Mouse (Mus musculus) heart, adult 9 months (tissue): ENCODE measurements around the gene Phldb2.

Experiments used
- DNase-seq, 2 experiments: peaks; one replicate each; pipeline ENCODE4 v3.0.0; 2022; ENCODE audit warnings: low spot score in 2 of 2

The Phldb2 gene

GRCm38 (mm10) chr16:45841016-45841415 lies 112.4 kb downstream of the Phldb2 start:
- no peak for DNase-seq

GRCm38 (mm10) chr16:45837541-45838342 lies 115.7 kb downstream of the Phldb2 start:
- peak; percentile 59 to 66 for DNase-seq

DNA sequence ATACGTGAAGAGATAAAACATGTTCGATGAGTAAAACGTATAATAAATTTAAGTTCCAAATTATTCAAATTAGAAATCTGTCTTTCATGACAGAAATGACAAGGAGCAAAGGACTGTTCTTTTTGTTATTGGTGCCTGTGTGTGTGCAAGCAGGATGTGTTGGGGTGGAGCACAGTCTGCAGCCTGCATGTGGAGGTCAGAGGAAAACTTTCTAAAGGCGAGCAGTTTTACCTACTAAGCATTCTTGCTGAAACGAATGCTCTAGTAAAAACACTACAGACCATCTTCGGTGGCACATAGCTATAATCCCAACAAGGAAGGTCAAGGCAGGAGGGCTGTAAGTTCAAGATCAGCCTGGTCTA lies 120.7 kb downstream of the Phldb2 start:
- no peak for DNase-seq

DNA sequence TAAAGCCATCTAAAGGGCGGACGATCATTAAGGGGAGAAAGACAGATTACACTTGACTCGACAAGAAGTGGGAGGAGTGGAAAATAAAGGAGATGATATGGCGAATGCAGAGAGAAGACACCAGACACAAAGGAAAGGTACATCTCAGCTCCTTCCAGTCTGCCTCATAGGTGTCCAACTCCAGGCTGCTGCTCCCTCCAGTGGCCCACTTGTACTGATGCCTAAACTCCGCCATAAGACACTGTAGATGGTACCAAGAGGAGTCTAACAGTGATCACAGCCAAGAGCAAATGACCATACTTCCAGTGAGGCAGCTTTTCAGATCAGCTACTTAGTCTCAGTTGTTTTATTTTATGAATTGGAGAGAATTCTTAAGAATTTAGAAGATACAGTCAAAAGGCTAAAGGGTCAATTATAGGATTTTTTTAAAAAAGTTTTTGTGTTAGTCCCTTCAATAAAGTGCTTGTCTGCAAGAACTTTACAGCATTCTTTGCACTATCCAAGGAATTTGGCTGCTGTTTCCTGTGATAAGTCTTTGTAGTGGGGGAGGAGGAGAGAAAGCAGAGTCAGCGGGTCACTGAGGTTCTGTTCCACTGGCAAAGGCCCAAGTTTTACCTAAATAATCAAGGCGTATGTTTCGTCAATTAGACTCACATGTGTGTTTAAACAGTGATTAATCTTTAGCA lies 121.2 kb downstream of the Phldb2 start:
- DNase-seq: no peak

- DNase-seq: no peak
These were observed 122.1 kb downstream of the Phldb2 start for GRCm38 (mm10) chr16:45831094-45831872.

DNA sequence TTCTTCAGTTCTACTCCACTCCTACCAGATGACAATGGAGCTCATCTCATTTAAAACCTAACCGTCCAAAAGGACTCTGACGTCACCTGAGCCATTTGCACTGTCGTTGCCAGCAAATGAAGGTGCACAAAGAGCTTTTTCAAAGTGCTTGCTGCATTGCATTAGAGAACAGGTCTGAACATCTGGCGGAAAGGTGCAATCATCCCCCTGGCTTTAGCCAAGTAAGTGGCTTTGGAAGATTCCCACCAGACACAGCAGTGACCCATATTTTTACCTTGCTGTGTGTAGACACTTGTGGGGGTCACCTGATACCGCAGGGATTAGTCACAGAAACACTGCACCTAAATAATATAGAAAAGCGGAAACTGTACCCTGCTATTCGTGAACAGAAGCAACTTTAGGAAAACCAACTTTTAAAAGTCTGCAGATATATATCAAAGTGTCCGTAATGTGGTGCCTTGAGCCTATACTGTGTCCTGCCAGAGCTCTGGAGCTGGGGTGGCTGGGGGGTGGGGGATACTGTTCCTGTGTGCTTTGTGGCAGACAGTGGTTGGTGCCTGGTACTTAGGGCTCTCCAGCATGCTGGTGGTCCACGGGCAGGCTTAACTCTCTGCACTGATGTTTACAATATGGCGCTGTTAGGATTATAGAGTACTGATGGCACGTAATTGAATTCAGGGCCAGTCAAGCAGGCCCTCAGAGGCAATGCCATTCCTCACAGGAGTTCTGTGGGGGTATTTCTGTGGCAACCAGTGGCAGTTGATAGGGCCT lies 123.1 kb downstream of the Phldb2 start:
- no peak for DNase-seq

GRCm38 (mm10) chr16:45825309-45825708 lies 128.1 kb downstream of the Phldb2 start:
- no peak for DNase-seq

DNA sequence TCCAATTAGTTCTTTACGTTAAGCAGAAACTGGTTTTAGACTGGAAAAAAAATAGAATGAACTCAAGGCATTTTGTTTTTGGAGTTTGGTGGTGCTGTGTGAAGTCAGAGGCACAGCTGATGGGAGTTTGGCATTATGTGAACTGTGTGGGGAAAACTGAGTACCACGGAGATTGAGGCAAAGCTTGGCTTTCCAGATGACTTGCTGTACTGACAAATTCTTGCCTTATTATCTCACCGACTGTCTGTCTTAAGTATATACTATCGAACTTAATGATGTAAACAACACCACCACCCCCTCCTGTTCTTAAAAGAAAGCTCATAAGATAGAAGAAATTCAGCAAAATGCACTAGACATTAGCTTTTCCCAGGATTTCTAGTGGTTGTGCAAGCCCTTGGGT lies 129.4 kb downstream of the Phldb2 start:
- DNase-seq: no peak

GRCm38 (mm10) chr16:45819911-45820310 lies 133.5 kb downstream of the Phldb2 start:
- DNase-seq: no peak

DNA sequence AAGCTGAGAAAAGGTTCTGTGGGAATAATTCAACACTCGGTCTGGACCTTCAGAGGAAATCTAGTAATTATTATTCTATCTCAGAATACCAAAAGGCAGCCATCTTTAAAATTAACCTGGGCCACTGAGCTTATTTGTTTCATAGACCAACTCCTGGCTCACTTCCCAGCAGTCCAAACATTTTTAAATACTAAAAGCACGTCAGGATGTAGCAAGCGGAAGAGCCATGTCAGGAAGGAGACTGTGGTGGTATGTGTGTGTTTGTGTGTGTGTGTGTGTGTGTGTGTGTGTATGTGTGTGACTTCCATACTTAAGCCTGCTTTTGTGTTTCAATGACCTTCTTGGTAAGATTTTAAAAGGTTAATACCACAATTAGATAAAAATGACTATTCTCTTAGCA lies 135.6 kb downstream of the Phldb2 start:
- peak; percentile 30 to 32 for DNase-seq

- DNase-seq: no peak
These were observed 136.7 kb downstream of the Phldb2 start for GRCm38 (mm10) chr16:45816670-45817069.

GRCm38 (mm10) chr16:45814611-45815010 lies 138.8 kb downstream of the Phldb2 start:
- no peak for DNase-seq

DNA sequence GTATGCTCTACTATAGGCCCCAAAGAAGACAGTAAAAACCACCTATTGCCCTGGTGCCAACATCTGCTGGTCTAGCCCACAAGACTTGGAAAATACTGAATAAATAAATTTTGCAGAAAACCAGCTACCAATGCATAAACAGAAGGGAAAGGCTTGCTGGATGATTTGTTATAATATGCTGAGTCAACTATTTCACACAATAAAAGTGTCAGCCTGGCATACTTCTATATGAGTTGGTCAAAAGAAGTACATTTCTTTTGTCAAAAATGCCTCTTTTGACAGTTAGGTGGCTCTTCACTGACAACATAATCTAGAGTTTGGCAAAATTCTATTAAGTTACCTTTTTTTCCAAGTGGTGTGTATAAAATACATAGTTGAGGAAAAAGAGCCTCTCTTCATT lies 141.6 kb downstream of the Phldb2 start:
- no peak for DNase-seq

DNA sequence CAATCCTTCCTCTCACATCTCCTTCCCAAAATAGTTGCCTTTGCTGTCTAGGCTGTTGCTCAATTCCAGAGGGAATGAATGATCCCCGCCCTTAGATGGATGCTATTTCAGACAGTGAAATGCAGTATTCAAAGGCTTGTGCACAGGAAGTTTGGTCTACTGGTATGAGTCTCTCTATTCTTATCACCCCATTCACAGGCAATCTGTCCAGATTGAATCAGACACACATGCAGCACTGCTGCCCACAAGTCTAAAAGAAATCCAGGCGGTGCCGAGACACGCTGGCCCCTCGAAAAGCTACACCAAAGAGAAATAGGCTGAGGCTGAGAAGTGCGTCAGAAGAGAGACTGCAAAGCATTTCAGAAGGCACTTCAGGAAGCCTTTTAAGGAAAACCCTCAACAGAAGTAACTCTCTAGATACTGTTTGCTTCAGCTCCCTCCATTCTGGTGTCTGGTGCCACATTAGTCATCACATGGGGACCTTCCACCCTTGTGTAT lies 142.5 kb downstream of the Phldb2 start:
- peak; percentile 43 to 53 for DNase-seq

DNA sequence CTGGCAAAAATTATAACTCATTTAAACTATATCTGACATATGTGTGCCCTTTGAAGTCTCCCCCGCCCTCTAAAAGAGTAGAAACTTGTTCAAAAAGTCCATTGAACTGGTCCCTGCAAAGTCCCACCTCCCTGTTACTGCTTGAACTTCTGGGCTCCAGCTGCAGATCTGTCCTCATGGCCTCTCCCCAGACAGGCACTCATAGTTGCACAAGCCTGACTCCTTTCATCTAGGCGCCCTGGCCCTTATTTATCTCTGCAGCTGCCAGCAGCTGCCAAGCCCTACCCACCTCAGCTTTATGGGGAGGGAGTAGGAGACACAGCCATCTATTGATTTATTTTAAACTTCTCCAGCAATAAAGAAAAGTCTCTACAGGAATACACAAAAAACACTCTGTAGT lies 143.2 kb downstream of the Phldb2 start:
- peak; percentile 28 to 33 for DNase-seq

DNA sequence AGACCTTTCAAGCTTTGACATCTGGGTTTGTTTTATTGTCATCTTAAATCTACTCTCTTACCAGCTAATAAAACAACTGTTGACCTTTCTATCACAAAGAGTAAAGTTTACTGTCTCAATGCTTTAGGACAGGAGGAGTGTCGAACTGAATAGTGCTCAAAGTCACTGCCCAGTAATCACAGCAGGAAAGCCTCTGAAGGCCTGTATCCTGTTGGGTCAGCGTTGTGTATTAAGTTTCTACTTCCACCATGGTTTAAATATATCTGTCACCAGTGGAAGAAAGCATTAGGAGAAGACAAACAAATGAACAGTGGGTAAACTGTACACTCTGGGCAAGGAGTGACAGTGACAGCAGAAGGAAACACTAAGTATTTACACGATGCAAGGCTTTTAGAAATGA lies 148.7 kb downstream of the Phldb2 start:
- DNase-seq: no peak

DNA sequence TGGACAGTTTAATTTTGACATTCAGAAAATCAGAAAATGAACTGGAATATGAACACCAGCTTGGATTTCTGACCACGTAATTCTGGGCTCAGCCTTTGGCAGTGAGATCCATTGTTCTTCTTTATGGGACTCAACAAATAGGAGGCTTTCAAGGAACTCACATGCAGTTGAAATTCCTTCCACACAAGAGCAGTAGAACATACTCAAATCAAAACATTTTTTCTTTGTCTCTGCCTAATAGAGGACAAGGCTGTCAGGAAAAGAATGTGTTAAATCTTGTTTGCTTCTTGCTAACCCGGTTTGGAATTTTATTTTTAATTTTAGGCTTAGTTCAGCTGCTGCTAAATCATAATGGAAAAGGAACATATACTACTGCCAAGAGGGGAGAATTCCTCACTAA lies 153.0 kb downstream of the Phldb2 start:
- no peak for DNase-seq

DNA sequence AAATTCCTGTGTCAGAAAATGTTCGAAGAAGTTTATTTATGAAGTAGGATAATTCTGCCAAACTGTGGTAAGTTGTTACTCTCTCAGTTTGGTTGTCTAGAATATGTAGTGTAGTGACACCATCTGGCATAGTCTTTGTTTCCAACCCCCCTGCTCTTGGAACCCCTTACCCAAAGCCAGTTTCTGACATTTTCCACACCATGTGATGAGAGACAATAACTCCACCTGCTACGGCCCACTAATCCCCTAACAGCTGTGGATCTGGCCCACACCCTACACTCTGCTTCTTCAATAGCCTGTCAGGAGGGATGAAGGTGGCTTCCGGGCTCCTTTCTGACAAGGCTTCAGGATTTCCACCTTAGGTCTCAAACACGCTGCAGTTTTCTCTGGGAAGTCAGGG lies 154.2 kb downstream of the Phldb2 start:
- DNase-seq: no peak

DNA sequence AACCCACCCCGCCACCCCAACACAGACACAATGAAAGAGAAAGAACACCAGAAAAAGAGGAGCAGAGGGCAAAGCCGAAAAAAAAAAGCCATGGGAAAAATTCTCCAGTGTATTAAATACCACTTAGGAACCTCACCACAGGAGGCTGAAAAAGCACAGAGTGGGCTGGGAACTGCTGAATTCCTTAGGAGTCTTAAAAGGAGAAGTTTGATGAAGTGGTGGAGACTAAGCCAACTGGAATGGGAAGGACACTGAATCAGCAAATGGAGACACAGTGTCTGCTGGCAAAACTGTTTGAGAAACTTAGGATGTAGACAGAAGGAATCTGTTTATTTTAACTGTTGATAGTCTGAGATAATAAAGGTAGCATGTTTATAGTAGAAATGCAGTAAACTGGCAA lies 154.8 kb downstream of the Phldb2 start:
- DNase-seq: no peak

DNA sequence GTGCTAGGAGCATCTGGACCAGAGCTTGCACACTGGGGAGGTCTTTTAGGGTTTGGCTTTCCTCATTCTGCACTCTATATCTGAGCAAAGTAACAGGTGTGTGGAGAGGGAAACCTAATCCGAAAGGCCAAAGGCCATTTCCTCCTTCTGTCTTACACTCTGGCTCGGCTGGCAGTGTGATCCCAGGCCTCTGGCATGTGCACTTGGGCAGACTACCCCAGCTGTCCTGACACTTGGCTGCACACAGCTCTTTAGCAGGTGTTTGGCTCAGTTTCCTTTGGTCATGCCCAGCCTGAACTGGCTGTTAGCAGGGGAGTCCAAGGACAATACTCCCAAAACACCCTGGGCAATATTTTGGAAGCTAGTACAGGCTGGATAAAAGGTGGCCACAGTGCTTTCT lies 156.6 kb downstream of the Phldb2 start:
- DNase-seq: peak; percentile 67 to 78

GRCm38 (mm10) chr16:45795188-45795693 lies 158.2 kb downstream of the Phldb2 start:
- DNase-seq: no peak
